Mouse (Mus musculus) cerebellum, adult 2 months (tissue): ENCODE measurements around the gene Fnbp1l. TPM values are rescaled to one million over a fixed set of nuclear protein-coding genes. Genes with fewer than 3 reads are reported as not detected.

Experiments
- DNase-seq, 2 experiments: peaks; one replicate each; pipeline ENCODE4 v3.0.0; 2021
- H3K27ac ChIP-seq: fragments of 200-500 bp; 2 replicates; pipeline ENCODE4 v1.5.1; 2012; ENCODE audit warnings: low read length, control low read depth, inconsistent platforms; ENCODE audit not compliant: insufficient read depth
- H3K27me3 ChIP-seq: fragments of 200-500 bp; 2 replicates; pipeline ENCODE4 v1.6.1; 2012; ENCODE audit warnings: inconsistent platforms, mild to moderate bottlenecking, low read length, moderate library complexity; ENCODE audit not compliant: control insufficient read depth, insufficient read depth
- H3K4me1 ChIP-seq: fragments of 200-500 bp; 2 replicates; pipeline ENCODE4 v1.6.1; 2011; ENCODE audit warnings: low read length; ENCODE audit not compliant: control insufficient read depth, insufficient read depth
- H3K4me3 ChIP-seq: fragments of 200-500 bp; replicated peaks from 2 replicates; pipeline ENCODE3; 2011; ENCODE audit warnings: mild to moderate bottlenecking, low read depth, low read length, control low read depth; ENCODE audit not compliant: insufficient read depth
- CTCF ChIP-seq: fragments of 200-500 bp; IDR thresholded peaks from 2 replicates; pipeline ENCODE4 v1.5.1; 2011; ENCODE audit warnings: low read depth, mild to moderate bottlenecking, control low read depth, low read length, moderate library complexity, borderline replicate concordance; ENCODE audit not compliant: insufficient read depth
- POLR2A ChIP-seq: fragments of 200-500 bp; IDR thresholded peaks from 2 replicates; pipeline ENCODE4 v1.6.1; 2011; ENCODE audit warnings: low read length, control low read depth, borderline replicate concordance; ENCODE audit not compliant: insufficient read depth
- WGBS: fragments of 180-500 bp; shearing (Covaris S2); methylation state at CpG from one replicate; pipeline ENCODE4 v1.1.7; 2018; 5-methylcytosine and 5-hydroxymethylcytosine counted together
- polyA plus RNA-seq: library from polyadenylated mRNA; depleted of rRNA; stranded (reverse); fragments of >200 nt; gene quantifications from 2 replicates; pipeline ENCODE4 v1.2.3, GENCODE M21; 2012

Fnbp1l gene
- polyA plus RNA-seq, 1 experiment: 17.6 TPM

DNA sequence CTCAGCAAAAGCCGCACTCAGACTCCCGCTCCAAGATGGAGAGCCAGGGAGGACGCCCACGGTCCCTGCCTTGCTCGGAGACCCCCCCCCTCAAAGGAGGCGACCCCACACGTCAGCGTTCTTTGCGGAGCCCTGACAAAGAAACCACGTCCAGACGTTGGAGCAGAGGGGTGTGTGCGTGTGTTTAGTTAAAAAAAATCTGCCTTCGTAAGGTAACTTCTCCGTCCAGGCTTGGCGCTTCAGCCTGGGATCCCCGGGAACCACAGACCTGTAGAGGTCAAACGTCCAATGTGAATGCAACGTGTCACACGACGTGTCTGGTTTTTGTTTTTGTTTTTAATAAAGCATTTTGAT, 393 bp upstream of the Fnbp1l start:
- no peak for DNase-seq
- Histone ChIP-seq H3K4me1 (no peaks in the 10 kb centered on the region), H3K27me3 (peaks cover 4% of the 10 kb centered on the region; the same call in 1 of the 2 replicates), H3K4me3 (peak overlapping the region; percentile 52), H3K27ac (no peak overlapping the region; the same call in 1 of the 2 replicates)
- TF ChIP-seq CTCF (no peak), POLR2A (no peak)
- 0% methylated on average over 20 of the region's 20 CpGs for WGBS

DNA sequence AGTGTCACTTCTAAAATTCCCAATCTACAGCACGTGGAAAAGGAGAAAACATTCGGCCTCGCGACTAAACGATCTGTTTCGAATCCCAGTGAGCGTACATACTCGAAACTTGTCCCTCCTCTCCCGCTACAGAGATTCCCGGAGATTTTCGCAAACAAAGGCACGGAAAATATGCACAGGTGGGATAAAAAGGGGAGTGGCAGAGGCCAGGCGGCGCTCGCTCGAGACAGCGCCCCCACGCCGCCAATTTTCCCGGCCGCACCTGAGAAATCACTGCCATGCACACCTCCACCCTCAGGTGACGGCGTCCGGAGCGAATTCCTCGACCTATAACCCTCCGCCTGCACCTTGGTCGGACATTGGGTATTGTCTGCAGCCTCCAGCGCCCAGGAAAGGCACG, 1.1 kb downstream of the Fnbp1l start:
- H3K27ac ChIP-seq: no peak overlapping the region
- TF ChIP-seq POLR2A: no peak
- no peak for TF ChIP-seq CTCF
- 4% methylated on average over 30 of the region's 30 CpGs for WGBS
- H3K4me1 ChIP-seq: no peaks in the 10 kb centered on the region
- DNase-seq: peak; percentile 35 to 47
- peaks cover 4% of the 10 kb centered on the region; the same call in 1 of the 2 replicates for H3K27me3 ChIP-seq
- peak overlapping the region; percentile 71 for H3K4me3 ChIP-seq

DNA sequence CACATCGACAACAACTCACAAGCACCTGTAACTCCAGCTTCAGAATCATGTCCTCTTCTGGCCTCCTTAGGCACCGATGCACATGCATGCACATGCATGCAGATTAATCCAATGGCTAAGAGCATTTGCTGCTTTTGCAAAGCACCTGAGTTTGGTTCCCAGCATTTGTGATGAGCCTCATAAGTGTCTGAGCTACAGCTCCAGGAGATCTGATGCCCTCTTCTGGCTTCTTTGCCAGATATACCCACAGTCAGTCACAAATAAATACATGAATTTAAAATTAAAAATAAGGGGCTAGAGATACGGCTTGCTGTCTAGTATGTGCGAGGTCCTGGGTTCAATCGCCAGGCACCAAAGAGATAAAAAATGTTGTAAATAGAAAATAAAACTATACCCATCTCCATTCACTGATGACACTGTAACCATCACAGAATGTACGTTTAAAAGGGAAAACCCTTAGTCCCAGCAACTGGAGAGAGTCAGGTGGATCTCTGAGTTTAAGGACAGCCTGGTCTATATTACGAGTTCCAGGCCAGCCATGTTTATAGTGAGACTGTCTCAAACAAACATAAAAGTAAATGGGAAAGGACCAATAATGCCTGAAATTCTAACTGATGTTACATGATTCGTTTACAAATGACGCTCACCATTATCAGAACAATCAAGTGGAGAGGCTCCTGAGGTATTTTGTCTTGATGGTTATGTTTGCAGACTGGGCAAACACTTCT, 1.7 kb downstream of the Fnbp1l start:
- H3K27me3 ChIP-seq: peaks cover 4% of the 10 kb centered on the region; the same call in 1 of the 2 replicates
- WGBS: 75% methylated on average over 9 of the region's 9 CpGs
- no peaks in the 10 kb centered on the region for H3K4me1 ChIP-seq
- no peak overlapping the region for H3K4me3 ChIP-seq
- TF ChIP-seq POLR2A (no peak), CTCF (no peak)
- DNase-seq: no peak
- H3K27ac ChIP-seq: no peak overlapping the region

DNA sequence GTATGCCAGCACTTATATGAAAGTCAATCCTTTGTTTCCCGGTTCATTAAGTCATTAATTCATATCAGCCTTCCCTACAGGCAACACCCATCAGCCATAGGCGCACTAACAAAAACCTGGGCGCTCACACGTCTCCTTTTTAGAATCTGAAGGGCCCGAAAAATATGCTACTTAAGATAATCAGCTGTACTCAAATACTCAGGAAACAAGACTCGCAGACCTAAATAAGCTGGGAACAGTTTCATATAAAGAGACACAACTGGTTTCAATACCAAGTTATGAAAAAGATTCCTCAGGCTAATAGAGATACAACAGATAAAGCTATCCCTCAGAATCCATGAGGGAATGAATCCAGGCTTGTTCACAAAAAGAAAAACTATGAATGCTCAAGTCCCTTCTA, 7.0 kb downstream of the Fnbp1l start:
- WGBS: 86% methylated on average over 6 of the region's 6 CpGs
- no peaks in the 10 kb centered on the region for H3K4me1 ChIP-seq
- no peaks in the 10 kb centered on the region for H3K27me3 ChIP-seq
- DNase-seq: no peak
- H3K27ac ChIP-seq: no peak overlapping the region
- TF ChIP-seq POLR2A (no peak), CTCF (no peak)
- no peak overlapping the region for H3K4me3 ChIP-seq

DNA sequence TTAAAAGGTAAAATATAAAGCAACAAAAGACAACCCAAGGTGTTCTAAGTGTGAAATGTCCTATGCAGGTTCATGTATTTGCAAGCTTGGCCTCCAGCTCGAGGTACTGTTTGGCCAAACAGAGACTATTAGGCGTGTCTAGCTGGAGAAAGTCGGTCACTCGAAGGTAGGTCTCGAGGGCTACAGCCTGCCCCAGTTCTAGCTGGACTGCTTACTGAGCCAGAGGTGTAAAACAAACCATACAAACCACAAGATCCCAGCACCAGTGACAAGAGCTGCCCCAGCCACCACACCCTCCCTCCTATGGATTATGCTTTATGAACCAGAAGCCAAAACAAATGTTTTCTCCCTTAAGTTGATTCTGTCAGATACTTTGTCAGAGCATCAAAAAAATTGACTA, 7.8 kb downstream of the Fnbp1l start:
- Histone ChIP-seq H3K27me3 (no peaks in the 10 kb centered on the region), H3K27ac (no peak overlapping the region), H3K4me1 (no peaks in the 10 kb centered on the region), H3K4me3 (no peak overlapping the region)
- no peak for TF ChIP-seq POLR2A
- 85% methylated on average over 5 of the region's 5 CpGs for WGBS
- no peak for DNase-seq

DNA sequence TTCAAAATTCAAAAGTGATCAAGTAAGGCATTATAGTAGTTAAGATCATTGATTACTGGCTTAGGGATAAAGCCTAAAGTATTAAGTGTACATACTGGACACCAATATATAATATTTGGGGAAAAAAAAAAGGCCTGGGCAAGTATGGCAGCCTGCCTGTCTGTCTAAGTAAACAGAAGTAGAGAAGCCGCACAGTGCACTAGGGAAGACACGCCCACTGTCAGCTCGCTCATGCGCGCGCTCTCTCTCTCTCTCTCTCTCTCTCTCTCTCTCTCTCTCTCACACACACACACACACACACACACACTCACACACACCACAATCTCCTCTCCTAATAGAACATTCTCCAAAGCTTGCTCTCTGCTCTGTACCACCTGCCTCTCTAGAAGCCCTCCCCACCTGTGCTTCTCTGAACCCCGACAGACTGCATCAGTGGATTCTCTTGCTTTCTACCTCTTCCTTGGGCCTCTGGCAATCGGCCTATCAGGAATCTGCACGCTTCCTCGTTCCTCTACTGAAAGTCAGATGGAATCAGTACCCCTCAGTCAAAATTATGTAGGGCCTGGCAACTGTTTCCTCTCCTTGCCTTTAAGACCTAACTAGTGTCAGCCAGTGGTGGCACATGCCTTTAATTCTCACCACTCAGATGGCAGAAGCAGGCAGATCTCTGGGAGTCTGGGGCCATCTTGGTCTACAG, 13.3 kb downstream of the Fnbp1l start:
- WGBS: 82% methylated on average over 10 of the region's 10 CpGs
- TF ChIP-seq POLR2A (no peak), CTCF (no peak)

DNA sequence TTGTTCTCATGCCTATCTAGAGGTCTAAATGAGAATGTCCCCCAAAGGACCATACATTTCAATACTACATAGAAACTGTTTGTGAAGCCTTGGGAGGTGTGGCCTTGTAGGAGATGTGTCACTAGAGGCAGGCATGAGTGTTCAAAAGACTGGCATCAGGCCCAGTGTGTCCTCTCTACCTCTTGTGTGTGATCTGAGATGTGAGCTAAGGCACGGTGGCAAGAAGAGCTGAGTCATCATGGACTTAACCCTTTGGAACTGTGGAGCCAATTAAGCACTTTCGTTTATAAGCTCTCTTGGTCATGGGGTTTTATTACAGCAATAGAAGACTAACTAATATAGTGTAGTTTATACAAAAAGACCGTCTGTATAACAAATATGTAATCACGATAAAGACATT, 16.3 kb downstream of the Fnbp1l start:
- no peak overlapping the region for H3K4me3 ChIP-seq
- H3K27me3 ChIP-seq: no peaks in the 10 kb centered on the region
- TF ChIP-seq CTCF (no peak), POLR2A (no peak)
- no peak for DNase-seq
- 84% methylated on average over 4 of the region's 4 CpGs for WGBS
- no peaks in the 10 kb centered on the region for H3K4me1 ChIP-seq
- no peak overlapping the region for H3K27ac ChIP-seq

More for the DNA sequence above, 13.3 kb downstream of the Fnbp1l start:
- H3K4me3 ChIP-seq: no peak overlapping the region
- no peaks in the 10 kb centered on the region for H3K27me3 ChIP-seq
- H3K27ac ChIP-seq: no peak overlapping the region
- H3K4me1 ChIP-seq: no peaks in the 10 kb centered on the region
- DNase-seq: no peak

DNA sequence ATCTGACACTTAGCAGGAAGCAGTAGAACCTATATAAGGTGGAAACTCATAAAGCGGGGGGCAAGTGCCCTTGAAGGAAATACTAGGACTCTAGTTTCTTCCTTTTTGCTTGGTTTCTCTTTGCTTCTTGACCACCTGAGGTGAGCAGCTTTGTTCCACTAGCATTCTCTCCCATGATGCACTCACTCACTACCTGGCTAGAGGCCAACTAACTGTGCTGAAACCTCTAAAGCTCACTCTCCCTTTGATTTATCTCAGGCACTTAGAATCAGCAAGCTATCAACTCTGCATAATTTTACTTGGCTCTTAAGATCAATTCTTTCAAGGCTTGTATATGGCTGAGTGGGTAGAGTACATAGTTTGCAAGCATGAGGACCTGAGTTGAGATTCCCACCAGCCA, 17.1 kb downstream of the Fnbp1l start:
- no peak for DNase-seq
- WGBS: 98% methylated on average over 1 of the region's 1 CpGs
- Histone ChIP-seq H3K4me1 (no peaks in the 10 kb centered on the region), H3K27me3 (no peaks in the 10 kb centered on the region), H3K27ac (no peak overlapping the region), H3K4me3 (no peak overlapping the region)
- TF ChIP-seq POLR2A (no peak), CTCF (no peak)
